Mouse (Mus musculus): ENCODE measurements at regions not wholly inside any gene's neighbourhood (a gene's known extent, or its start where the extent isn't known, plus 50 kb on each side); places are given as distances from the start of the nearest gene placed in this dataset.

GRCm38 (mm10) chr1:28373351-28373750 lies 406.7 kb downstream of the Gm597 start:
- Histone ChIP-seq H3K9ac (no peak overlapping the region), H3K4me1 (no peaks in the 10 kb centered on the region), H3K36me3 (replicated peaks) (no peaks in the 10 kb centered on the region), H3K4me2 (no peak overlapping the region), H3K4me3 (no peak overlapping the region), H3K27ac (no peak overlapping the region), H3K9me3 (no peaks in the 10 kb centered on the region), H3K27me3 (replicated peaks) (no peaks in the 10 kb centered on the region)
- 79% methylated on average over 3 of the region's 3 CpGs for WGBS
- peak; percentile 65; the same call in 1 of the 2 replicates for ATAC-seq (replicated peaks)

GRCm38 (mm10) chr1:28349411-28349973 lies 430.6 kb downstream of the Gm597 start:
- ATAC-seq (replicated peaks): 0 out of 2 replicates have a peak, but pooled peaks have one; percentile 17
- WGBS: 72% methylated on average over 2 of the region's 2 CpGs
- Histone ChIP-seq H3K4me1 (no peaks in the 10 kb centered on the region), H3K4me3 (no peak overlapping the region), H3K36me3 (replicated peaks) (no peaks in the 10 kb centered on the region), H3K9me3 (no peaks in the 10 kb centered on the region), H3K27ac (no peak overlapping the region), H3K9ac (no peak overlapping the region), H3K27me3 (replicated peaks) (no peaks in the 10 kb centered on the region), H3K4me2 (no peak overlapping the region)

- ATAC-seq (replicated peaks): no peak
- Histone ChIP-seq H3K27me3 (replicated peaks) (no peaks in the 10 kb centered on the region), H3K4me3 (no peak overlapping the region), H3K4me2 (no peak overlapping the region), H3K27ac (no peak overlapping the region), H3K36me3 (replicated peaks) (no peaks in the 10 kb centered on the region), H3K9ac (no peak overlapping the region), H3K9me3 (no peaks in the 10 kb centered on the region), H3K4me1 (no peaks in the 10 kb centered on the region)
- 60% methylated on average over 3 of the region's 3 CpGs for WGBS
Measured at GRCm38 (mm10) chr1:28348572-28348971, 431.5 kb downstream of the Gm597 start.

GRCm38 (mm10) chr1:28340054-28340453 lies 440.0 kb downstream of the Gm597 start:
- WGBS: 62% methylated on average over 1 of the region's 1 CpGs
- no peak overlapping the region for H3K27ac ChIP-seq
- no peaks in the 10 kb centered on the region for H3K4me1 ChIP-seq
- no peaks in the 10 kb centered on the region for H3K27me3 ChIP-seq (replicated peaks)
- no peak for ATAC-seq (replicated peaks)
- H3K36me3 ChIP-seq (replicated peaks): no peaks in the 10 kb centered on the region
- H3K9me3 ChIP-seq: no peaks in the 10 kb centered on the region
- H3K9ac ChIP-seq: no peak overlapping the region
- H3K4me2 ChIP-seq: no peak overlapping the region
- no peak overlapping the region for H3K4me3 ChIP-seq

GRCm38 (mm10) chr1:28334366-28334765 lies 445.7 kb downstream of the Gm597 start:
- Histone ChIP-seq H3K27me3 (replicated peaks) (no peaks in the 10 kb centered on the region), H3K4me1 (no peaks in the 10 kb centered on the region), H3K9ac (no peak overlapping the region), H3K9me3 (no peaks in the 10 kb centered on the region), H3K4me3 (no peak overlapping the region), H3K36me3 (replicated peaks) (no peaks in the 10 kb centered on the region), H3K27ac (no peak overlapping the region), H3K4me2 (no peak overlapping the region)
- WGBS: 86% methylated on average over 3 of the region's 3 CpGs
- ATAC-seq (replicated peaks): no peak

GRCm38 (mm10) chr1:28332031-28332430 lies 448.0 kb downstream of the Gm597 start:
- Histone ChIP-seq H3K4me3 (no peak overlapping the region), H3K27me3 (replicated peaks) (no peaks in the 10 kb centered on the region), H3K4me2 (no peak overlapping the region), H3K9ac (no peak overlapping the region), H3K4me1 (no peaks in the 10 kb centered on the region), H3K27ac (no peak overlapping the region), H3K9me3 (no peaks in the 10 kb centered on the region), H3K36me3 (replicated peaks) (no peaks in the 10 kb centered on the region)
- ATAC-seq (replicated peaks): no peak

- Histone ChIP-seq H3K36me3 (replicated peaks) (no peaks in the 10 kb centered on the region), H3K4me1 (no peaks in the 10 kb centered on the region), H3K27ac (no peak overlapping the region), H3K27me3 (replicated peaks) (no peaks in the 10 kb centered on the region), H3K9ac (no peak overlapping the region), H3K4me3 (no peak overlapping the region), H3K4me2 (no peak overlapping the region), H3K9me3 (no peaks in the 10 kb centered on the region)
- WGBS: 90% methylated on average over 9 of the region's 9 CpGs
- no peak for ATAC-seq (replicated peaks)
Measured at GRCm38 (mm10) chr1:28328986-28329385, 451.1 kb downstream of the Gm597 start.

GRCm38 (mm10) chr1:28328539-28328938 lies 451.5 kb downstream of the Gm597 start:
- Histone ChIP-seq H3K4me1 (no peaks in the 10 kb centered on the region), H3K27me3 (replicated peaks) (no peaks in the 10 kb centered on the region), H3K27ac (no peak overlapping the region), H3K4me2 (no peak overlapping the region), H3K36me3 (replicated peaks) (no peaks in the 10 kb centered on the region), H3K9me3 (no peaks in the 10 kb centered on the region), H3K4me3 (no peak overlapping the region), H3K9ac (no peak overlapping the region)
- 82% methylated on average over 6 of the region's 6 CpGs for WGBS
- no peak for ATAC-seq (replicated peaks)

GRCm38 (mm10) chr1:28324141-28324540 lies 455.9 kb downstream of the Gm597 start:
- ATAC-seq (replicated peaks): no peak
- H3K4me2 ChIP-seq: no peak overlapping the region
- 67% methylated on average over 3 of the region's 3 CpGs for WGBS

More at GRCm38 (mm10) chr1:28324141-28324540, 455.9 kb downstream of the Gm597 start:
- Histone ChIP-seq H3K27ac (no peak overlapping the region), H3K4me3 (no peak overlapping the region), H3K27me3 (replicated peaks) (no peaks in the 10 kb centered on the region), H3K4me1 (no peaks in the 10 kb centered on the region), H3K9ac (no peak overlapping the region), H3K36me3 (replicated peaks) (no peaks in the 10 kb centered on the region), H3K9me3 (no peaks in the 10 kb centered on the region)
